Mouse (Mus musculus) right cerebral cortex, postnatal 25 days (tissue): ENCODE results near the gene Tspan11.

ENCODE experiments used
- DNase-seq: peaks from one replicate; pipeline ENCODE4 v3.0.0; 2022

The Tspan11 gene

DNA sequence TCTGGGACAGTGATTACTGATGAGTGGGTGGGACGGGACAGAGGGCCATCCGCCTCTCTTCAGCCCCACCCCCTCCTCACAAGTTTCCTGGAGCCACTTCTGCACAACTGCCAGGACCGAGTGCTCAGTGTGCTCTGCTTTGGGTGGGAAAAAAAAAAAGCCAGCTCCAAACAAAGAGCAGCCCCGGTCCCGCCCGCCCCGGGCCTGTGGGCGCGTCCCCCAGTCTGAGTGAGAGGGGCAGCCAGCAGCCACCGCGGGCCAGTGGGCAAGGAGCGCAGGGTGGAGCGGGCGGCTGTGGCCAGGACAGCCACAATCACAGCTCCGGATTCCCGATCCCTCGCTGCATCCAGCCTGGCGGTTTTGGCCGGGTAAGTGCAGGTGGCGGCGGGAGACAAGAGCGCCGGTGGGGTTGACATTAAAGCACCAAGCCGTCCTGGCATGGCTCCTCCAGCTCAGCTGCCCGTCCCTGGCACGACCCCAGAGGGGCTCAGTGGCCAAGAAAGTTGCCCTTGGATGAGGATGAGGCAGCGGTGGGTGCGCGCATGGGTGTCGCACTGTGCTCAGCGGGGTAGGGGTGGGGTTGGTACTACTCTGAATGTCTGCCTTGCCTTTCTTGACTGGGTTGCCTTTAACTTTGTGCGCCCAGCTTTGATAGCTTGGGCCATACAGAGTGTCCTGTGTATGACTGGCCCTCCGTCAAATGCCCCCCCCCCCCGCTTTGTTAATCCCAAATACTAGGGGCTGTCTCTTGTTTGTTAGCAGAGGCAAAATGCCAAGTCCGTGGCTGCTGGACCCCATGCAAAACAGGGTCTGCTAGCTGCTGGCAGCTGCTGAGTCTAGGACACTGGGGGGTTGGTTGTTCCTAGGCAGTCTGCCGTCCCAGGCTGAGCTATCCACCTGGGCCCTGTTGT, at the start of gene Tspan11:
Gene Tspan11 (plus strand): TSS at position 79 of the 911 bp plus-strand sequence.
- peak; percentile 38 for DNase-seq

DNA sequence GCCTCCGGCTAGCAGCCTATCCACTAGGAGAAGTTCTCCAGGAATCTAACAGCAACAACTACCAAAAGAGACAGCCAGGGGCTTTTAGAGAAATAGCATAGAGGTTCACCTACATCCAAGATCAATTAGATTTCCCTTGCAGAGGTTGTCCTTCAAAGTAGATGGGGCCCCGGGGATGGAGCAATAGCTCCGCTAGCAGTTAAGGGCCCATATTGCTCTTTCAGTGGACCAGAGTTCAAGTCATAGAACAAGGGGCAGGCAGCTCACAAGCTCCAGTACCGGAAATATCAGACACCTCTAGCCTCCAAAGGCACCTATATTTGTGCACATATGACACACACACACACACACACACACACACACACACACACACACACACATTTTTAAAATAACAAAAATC, 49.5 kb upstream of the Tspan11 start:
- DNase-seq: no peak

DNA sequence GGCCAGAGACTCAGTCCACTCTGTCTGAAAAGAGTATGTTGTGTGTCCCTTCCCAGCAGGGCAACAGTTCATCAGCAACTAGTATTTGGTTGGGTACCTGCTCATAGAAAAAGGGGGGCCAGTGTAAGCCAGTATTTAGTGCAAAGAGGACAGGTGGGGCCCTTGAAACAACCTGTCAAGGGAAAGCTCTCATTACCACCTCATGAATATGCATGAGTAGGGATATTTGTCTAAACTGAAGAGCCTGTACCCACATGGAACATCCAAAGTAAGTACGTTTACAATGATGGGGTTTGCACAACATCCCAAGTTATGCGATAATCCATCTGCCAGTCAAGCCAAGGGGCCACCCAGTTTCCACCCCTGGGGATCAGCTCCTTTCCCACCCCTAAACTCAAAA, 47.9 kb upstream of the Tspan11 start:
- DNase-seq: no peak

DNA sequence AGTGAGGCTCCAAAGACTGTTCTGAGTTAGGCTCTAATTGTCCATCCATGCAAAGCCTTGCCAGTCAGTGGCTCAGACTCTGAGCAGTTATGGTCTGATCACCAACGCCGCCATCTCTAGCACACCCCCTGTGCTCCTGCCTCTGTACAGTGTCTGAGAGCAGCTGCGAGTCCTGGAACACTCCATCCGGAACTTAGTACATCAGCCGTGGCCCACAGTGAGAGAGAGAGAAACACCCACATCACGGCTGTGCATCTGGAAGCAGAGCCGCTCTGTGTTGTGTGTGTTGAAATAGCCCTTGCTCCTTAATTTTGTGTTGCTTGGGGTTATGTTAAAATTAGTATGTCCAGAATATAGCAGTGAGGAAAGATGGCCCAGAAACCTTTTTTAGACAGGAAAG, 47.2 kb upstream of the Tspan11 start:
- peak; percentile 31 for DNase-seq

DNA sequence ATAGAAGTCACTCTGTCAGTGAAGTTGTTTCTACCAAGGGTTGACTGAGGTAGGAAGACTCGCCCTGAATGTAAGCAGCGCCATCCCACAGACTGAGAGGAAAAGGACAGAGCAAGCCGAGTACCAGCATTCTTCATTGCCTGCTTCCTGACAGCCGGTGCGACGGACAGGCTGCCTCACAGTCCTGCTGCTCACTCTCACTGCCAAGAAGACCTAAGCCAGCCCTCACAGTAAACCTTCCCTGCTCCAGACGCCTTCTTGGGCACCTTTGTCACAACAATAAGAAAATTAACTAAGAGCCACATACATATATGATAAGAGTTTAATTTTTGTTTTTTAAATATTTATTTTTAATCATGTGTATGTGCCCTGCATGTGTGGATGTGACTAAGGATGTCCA, 46.1 kb upstream of the Tspan11 start:
- DNase-seq: no peak

DNA sequence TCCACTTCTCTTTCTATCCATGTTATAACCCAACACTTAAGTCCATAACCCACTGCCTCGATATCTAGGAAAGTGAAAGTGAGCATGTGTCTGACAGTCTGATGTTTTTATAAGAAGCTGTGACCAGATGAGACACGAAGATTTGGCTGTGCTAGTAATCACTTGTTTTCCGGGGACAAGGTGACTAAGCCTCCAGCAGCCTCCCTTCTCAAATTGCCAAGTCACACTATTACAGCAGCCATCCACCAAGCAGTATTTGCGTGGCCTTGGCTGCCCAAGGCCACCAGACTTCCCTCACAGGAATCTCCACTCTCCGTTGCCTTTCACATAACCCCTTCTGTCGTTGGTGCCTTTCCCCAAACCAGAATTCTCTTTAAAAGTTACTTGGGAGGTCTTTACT, 40.9 kb upstream of the Tspan11 start:
- DNase-seq: no peak

DNA sequence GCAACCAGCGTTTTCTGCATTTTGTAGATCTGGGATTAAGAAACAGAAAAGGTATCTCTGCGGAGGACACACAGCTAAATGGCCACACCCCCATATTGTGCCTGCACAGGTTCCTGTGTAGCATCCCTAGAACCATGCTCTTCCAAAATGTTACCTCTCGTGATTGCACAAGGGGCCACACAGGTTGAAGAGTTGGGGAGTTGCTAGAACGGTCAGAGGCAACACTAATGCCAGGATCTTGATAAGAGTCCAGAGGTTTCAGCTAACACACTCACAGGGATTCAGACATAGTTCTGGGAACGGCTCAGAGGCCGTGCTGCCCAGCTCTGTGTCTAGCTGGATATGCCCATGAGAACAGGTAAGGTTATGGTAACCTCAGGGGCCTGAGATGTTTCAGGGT, 37.9 kb upstream of the Tspan11 start:
- DNase-seq: no peak

DNA sequence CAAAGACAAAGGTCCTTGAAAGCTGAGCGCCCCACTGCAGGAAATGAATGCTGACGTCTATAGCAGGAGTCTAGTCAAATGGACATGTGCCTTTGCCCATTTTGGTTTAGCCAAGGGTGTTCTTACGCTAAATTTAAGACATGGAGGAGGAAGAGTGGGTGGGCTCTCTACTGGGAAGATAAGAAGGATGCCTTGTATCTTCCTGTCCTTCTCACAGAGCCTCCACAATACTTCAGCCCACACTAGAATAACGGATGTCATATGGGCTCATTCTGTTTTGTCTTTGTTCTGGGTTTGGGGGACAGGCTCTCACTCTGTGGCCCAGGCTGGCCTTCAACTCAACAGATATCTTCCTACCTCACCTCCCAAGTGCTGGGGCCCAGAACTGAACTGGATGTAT, 35.8 kb upstream of the Tspan11 start:
- DNase-seq: no peak

DNA sequence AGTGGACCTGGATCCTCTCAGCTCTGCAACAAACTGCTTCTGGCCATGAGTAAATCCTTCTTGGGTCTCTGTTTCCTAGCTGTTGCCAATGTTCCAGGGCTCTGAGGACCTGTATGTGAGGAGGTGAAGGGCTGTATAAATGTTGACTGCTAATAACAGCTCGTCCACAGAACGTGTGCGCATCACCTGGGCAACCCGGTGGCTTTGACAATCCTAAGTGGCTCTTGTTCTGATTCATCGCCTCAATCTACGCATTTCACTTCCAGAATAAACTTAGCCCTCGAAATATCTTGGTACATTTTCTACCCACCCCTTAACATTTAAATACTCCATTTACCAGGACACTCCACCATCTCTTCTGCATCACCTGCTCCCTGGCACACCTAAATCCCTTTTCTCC, 34.1 kb upstream of the Tspan11 start:
- DNase-seq: no peak

DNA sequence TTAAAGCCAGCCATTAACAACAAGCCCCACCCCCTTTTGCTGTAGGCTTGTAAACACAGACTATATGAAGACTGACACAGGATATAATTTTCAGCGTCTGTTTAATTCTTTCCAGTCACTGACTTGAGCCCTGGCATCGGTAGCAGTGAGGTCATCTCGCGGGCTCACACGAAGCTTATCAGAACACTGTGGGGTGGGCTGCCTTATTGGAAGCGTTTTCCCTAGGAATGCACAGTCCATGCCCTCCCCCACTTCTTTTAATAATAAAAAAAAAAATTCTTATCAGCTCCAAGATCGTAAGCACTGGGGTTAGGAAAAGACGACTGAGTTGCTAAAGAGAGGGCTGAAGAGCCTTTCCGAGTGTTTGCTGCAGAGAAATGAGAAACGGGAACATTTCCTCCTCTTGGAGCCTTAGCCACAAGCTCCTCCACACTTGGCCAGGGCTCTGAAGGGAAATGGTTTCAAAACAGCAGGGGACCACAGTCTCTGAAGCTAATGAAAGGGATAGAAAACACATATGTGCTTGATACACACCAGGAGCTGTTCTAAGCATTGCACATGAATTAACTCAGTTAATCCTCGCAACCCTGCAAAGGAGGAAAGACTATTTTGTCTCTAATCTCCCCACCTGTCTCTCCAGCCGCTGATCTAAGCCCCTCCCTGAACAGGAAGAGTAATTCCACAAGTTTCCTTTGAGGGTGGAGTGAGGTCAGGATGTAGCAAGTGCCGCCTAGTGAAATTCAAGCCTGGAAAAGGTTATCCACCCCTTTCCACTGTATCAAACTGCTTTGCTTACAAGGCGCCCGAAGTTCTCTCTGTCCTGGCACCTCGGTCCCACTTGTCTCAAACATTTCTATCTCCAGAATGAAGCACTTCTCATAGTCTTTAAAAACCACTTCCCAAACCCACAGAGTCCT, 33.4 kb upstream of the Tspan11 start:
- no peak for DNase-seq

DNA sequence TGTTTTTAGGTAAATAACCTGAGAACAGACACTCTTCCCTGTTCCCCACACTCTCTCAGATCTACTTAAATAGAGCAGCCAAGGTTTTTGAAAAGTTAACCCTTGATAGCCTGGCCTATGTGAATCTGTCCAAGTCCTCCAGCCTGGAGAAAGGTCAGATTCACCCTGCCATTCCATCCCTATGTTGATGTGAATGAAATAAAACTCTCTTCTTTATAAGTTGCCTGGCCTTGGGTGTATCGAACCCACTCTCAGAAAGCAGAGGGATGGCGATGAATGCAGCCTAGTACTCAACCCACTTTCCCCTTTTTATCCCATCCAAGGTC, 32.7 kb upstream of the Tspan11 start:
- DNase-seq: no peak

DNA sequence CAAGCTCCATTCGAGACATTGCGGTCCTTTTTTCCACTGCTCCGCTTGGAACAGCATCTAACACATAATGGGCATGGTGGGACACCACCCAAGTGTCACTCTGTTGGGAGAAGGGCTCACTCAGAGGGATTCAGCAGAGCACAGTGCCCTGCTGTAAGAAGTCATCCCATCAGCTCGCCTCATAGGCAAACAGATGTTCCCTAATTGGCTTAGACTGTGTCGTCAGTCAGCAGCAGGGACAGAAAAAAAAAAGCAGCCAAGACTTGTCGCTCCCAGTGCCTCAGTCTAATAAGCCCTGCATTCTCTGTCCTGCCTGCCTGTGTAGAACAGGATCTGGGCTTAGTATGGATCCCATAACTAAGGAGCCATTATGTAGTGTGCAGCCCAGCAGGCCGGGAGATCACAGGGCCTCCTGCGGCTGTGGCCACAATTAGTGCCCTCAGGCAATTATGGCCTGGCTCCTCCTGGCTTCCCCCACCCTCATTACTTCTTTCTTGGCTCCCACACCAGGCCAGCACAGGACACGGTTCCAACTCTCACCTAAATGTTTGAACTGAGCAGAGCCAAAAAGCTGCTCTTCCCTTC, 31.6 kb upstream of the Tspan11 start:
- DNase-seq: no peak

DNA sequence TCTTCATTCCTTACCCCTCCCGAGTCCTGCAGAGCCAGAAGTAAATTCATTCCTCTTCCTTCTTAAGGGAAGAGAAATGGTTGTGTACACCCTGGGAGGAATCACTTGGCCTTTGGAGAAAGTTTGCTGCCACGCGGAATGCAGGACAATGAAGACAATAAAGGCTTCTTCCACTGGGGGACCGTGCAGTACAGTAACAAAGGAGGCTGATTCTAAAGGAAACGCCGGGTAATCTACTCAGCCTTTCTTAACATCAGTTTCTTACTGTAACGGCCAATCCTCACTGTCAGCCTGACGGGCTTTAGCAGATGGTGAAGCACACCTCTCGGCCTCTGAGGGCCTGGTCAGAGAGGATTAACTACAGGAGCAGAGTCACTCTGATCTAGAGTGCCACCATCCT, 25.4 kb upstream of the Tspan11 start:
- no peak for DNase-seq

DNA sequence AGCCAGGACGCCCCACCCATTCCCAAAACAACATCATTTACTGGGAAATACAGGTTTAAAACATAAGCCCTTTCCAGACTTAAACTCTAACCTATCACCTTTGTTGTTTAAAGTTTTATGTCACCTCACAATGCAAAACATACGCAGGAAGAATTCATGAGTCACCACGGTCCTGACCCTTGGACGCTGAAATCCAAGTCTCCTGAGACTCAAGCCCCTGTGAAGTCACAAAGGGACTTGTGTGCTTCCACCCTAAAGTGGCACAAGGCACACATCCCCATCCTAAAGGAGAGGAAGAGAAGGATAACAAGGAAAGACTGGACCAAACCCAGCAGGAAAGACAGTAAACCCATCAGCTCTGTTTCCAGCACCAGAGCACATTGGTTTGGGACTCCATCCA, 22.0 kb upstream of the Tspan11 start:
- no peak for DNase-seq

DNA sequence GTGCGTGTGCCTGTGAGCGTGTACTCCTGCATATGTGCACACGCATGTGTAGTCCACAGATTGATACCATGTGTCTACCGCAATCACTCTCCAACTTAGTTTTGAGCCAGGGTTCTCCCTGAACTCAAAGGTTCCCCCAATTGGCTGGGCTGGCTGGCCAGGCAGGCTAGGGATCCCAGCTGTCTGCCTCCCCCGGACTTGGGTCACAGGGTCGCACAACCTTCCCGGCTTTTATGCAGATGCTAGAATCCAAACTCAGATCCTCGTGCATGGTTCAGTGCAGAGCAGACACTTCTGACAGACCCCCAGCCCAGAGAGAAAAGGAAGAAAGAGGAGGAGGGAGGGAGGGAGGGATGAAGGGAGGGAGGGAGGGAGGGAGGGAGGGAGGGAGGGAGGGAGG, 18.8 kb upstream of the Tspan11 start:
- DNase-seq: no peak

DNA sequence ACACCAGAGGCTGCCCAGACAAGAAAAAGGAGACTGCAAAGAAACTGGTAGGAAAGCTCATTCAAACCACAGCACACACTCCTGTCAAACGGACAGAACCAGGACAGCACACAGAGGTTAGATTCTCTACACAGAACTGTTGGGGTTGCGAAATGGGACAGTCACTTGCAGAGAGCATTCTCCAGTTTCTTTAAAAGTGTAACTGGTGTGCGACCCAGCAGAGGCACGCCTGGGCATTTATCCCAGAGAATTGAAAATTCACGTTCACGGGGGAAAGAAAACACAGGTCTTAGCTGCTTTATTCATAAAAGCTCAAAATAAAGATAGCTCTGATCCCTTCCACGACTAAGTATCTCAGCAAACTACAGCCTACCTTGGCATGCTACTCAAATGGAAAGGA, 18.3 kb upstream of the Tspan11 start:
- DNase-seq: no peak

DNA sequence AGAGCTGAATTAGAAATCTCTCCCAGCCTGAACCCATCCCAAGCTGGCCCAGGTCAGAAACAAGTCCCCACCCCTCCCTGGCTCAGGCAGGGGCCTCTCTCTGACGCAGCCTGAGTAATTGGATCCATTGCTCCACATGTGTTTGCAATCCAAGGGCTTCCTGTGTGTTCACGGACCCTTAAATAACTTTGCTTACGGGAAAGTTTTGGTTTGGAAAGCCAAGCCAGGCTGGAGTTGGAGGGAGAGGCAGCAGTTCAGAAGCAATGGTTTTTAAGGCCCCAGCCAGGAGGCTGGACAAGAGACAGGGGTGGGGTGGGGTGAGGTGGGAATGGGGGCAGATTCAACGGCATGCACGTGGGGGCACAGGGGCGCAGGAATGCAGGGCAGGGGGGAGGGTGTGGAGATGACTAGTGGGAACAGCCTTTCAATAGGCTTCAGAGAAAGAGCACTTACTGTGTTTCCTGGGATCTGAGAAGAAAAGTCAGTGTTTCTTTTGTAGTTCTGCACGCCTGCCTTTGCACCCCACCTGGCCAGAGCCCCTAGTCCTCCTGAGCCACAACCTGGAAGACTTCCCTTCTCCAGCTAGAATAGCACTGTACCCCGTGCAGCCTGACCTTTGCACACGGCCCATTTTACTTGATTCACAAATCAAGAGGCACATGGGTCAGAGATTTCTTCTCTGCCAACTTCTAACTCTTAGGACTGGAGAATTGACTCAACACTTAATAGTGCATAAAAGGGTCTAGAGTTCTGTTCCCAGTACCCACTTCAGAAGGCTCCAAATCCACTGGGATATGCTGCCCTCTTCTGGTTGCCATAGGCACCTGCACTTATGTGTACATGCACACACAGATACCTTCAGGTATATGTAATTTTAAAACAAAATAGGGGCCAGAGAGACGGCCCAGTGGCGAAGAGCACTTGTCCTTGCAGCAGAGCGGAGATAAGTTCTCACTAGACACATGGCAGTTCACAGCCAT, 16.8 kb upstream of the Tspan11 start:
- no peak for DNase-seq

DNA sequence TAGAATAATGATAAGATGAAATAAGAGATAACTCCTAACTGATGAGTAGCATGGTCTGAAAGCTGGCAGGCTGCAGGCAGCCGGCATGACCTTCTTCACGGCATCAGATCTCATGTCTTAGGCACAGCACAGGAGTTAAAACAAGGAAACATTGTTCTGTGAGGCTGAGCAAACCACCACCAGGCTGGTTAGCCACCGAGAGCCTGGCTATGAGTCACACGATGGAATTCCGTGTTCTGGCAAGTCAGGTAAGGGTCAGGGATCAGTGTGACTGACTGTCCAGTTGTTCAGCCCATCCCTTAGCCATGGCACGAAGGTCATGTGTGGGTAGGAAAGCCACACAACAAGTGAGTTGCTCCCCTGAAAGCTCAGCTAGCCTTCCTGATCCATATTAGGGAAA, 16.0 kb upstream of the Tspan11 start:
- no peak for DNase-seq

DNA sequence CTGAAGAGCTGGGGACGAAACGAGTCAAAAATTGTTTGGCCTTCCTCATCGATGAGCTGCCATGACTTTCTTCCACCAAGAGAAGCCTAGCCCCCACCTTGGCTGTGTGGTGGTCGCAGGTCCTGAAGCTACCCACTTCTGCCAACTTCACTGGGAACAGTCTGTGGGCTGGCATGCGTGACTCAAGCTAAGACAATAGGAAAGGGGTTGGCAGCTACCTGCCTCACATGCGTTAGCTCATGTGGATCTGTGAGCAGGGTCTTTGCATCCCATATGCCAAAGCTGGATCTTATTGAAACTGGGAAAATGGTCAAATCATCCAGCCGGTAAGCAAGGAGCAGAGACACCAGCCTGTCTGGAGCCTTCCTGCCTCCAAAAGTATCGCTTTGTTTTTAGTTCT, 14.8 kb upstream of the Tspan11 start:
- no peak for DNase-seq

DNA sequence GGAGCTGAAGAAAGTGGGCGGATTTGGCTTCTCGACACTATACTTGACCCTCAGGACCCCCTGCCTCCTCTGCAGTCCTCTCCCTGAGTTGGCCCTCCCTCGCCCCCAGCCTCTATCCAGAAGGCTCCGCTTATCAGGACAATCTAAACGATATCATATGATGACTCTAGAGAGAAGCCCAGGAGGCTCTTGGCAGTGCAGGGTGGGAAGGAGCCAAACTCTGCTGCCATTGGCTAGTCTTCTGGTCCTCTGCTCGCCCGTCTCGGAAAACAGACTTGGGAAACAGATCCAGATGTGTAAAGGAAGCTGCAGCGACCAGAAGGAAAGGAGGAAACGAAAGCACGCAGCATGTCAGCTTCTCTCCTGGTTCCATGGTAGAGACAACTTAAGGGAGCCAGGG, 11.5 kb upstream of the Tspan11 start:
- no peak for DNase-seq

DNA sequence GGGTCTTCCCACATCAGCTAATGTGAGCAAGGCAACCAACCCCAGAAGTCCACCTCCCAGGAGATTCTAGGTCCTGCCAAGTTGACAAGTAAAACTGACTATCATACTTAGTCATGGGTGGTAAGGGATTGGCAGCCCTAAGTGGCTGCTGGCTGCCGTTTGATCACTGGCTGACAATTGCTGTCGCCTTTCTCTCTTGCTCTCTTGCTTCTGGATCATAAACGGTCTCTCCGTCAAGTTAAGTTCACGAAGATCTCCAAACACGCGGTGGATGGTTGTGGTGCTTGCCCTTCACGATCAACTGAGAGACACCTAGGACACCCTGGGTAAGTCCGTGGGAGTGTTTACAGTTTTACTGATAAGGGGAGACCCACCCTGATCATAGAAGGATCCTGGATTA, 11.0 kb upstream of the Tspan11 start:
- DNase-seq: no peak

DNA sequence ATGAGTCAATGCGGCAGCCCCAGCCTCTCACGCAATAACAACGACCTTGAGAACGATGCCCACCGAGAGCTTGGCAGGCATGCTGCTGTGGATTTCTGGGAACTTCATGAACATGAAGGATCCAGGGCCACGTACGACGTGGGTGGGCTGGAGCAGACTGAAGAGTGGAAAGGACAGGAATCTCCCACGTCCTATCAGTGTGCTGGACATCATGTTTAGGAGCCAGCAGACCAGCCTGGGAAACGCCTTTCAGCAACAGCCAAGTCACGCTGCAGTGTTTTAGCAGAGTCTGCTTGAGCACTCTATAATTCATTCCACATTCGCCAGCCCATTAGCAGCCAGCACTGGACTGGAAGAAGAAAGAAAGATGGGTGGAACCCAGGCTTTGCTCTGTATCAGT, 10.4 kb upstream of the Tspan11 start:
- DNase-seq: no peak

DNA sequence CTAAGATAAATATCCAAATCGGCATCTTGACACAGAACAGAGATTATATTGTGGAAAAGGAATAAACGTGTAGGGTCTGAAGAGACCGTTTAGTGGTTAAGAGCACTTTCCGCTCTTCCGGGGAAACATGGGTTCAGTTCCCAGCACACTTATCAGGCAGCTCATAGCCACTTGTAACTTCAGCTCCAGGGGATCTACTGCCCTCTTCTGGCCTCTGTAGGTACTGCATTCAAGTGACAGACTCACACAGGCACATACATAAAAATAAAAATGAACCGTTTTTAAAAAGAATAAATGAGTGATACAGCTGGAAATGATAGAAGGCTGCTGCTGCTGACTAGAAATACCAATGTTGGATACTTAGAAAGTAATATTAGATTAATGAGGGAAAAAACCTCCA, 7.9 kb upstream of the Tspan11 start:
- DNase-seq: no peak
